Mouse (Mus musculus) kidney, postnatal 25 days (tissue): Measurements from ENCODE around the gene Rasl12.

Experiments used
- DNase-seq, 2 experiments: peaks; one replicate each; pipeline ENCODE4 v3.0.0; 2021; ENCODE audit warnings: mixed read lengths in 2 of 2

The Rasl12 gene

DNA sequence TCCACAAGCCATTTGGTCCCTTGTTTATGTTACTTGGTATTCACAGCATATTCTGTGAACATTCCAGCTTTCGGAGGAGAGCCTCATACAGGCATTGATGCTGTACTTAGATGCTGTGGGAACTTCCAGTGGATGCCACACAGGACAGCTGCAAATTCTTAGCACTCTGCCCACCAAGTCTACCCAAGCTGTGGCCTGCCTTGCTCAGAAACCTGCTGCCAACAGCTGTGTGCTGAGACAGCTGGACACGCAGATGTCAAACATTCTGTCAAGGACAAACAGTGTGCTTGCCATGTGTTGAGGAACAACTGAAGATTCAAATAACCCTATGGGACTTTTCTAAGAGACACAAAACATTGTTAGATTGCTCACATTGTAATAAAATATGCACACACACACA is 60.7 kb downstream of the Rasl12 start:
- no peak for DNase-seq

DNA sequence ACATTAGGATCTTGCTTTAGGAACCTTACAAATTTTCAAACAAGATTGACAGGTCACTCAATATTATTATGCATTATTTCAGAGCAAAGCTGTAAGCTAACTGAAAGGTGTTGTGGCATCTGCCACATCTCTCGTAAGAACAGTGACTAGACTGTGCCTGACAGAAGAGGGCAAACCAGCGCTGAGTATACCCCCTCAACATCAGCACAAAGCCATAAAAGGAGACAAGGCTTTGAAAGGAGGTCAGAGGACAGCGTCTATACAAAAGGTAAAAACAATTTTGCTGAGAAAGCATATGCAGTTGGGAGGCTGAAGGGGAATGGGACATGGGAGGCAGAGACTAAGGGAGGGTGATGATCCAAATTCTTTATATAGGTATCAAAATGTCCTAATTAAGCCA is 61.9 kb downstream of the Rasl12 start:
- no peak for DNase-seq

DNA sequence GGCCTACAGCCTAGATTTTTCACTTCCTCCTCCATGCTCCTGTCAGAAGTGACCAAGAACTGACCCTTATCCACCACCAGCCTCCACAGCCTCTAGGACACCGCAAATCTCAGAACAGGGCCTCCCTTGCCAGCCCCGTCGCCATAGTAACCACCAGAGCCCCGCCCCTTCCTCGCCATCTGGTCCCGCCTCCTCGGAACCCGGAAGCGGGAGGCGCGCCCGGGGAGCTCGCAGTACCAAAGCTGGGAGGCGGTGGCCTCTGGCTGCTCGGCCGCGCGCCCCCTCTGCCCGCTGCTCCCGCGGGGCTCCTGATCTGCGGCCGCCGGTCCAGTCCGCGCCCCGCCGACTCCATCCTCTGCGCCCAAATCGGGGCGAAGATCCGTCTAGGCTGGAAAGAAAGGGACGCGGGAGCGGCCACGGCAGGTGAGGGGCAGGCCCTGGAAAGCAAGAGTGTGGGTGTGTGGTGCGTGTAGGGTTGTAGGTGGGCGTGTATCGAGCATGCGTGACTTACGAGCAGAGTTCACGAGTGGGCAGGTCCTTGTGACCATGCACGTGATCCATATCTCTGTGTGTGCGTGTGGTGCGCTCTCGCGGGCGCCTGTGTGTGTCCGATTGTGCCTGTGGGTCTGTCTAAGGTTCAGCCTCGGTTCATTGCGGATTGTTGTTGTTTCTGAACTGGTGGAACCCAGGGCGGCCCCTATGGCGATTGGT is 62.6 kb downstream of the Rasl12 start, which contains the start of gene Spg21:
Gene Spg21, plus strand, starts transcription at position 216 of the 711 bp plus-strand sequence.
- peak; percentile 97 for DNase-seq

DNA sequence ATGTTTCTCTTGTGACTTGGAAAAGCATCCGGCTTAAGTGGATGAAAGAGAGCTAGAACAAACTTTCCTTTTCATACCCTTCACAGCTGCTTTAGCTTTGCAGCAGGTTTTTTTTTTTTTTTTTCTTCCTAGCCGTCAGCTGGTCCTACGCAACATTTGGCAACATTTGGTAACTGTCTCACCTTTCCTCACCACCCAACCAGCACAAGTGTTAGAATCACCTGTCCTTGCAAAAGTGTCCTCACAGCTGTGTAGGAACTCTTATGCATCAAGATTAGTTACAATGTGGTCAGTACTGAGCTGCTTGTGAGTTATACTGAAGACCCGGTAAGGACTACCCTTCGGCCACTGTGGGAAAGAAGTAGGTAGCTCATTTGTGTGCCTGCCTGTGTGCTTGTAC is 64.2 kb downstream of the Rasl12 start:
- DNase-seq = no peak

DNA sequence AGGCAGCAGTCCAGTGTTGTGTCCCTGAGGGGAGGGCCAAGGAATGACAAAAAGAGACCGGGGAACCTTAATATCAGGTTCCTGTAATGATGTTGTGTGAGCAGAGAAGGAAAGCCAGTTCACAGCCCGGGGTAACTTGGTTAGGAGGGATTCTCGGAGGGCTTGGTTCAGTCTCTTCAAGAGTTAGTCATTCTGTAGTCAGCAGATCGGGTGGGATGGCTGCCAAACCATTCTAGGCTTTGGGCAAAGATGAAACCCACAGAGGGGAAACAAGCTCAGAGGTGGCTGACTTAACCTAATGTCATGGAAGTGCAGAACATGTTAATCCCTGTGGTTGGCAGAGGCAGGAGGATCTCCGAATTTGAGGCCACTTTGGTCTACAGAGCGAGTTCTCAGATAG is 65.9 kb downstream of the Rasl12 start:
- DNase-seq = peak; percentile 71 to 83
